Mouse (Mus musculus) liver, adult 2 months (tissue): Measurements from ENCODE around the gene Bcl6b.
A peak's percentile ranks its signal among the peaks of the same experiment; 100 is the strongest.

Experiments used
- CTCF ChIP-seq: fragments of 200-500 bp; IDR thresholded peaks from 2 replicates; pipeline ENCODE4 v1.5.1; 2011; ENCODE audit warnings: low read depth, low read length, control low read depth
- POLR2A ChIP-seq: fragments of 200-500 bp; IDR thresholded peaks from 2 replicates; pipeline ENCODE4 v1.6.1; 2011; ENCODE audit warnings: low read length, control low read depth; ENCODE audit not compliant: insufficient read depth; ENCODE audit errors: extremely low read depth

DNA sequence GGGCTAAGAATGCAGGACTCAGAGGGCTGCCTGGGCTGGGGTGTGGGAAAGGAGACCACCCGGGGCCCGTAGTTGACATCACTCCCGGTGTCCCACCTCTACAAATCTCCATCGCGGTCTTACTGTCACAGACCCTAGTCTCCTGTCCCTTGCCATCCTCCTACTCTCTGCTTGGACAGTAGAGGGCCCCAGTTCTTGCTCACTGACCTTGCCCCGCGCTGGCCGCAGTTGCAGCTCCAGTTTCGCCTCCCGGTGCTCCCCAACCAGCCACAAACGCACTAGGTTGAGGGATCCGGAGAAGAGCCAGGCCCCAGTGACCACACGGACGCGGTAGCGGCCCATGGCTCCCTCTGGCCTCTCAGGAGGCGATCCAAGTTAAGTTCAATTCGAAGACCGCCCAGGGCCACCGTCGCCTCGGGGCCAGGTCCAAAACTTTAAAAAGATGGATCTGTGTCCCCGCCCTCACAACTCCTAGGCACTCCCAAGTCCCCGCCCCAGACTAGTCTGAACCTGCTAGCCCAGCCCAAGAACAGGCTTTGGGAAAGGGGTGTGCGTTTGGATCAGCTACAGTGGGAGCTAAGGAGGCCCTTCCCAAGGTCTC, 25.4 kb upstream of the Bcl6b start, which contains the start of gene Alox12:
- peak; percentile 71 for TF ChIP-seq CTCF
- TF ChIP-seq POLR2A, result no peak
